Mouse (Mus musculus) heart, postnatal 0 days (tissue): ENCODE results near the gene Tmem184b.

ENCODE experiments used
- CTCF ChIP-seq: IDR thresholded peaks from 2 replicates; pipeline ENCODE4 v1.5.1; 2016; ENCODE audit warnings: antibody characterized with exemption, control low read depth, low read depth
- EP300 ChIP-seq: IDR thresholded peaks from 2 replicates; pipeline ENCODE4 v1.6.1; 2016; ENCODE audit warnings: antibody characterized with exemption, low read depth

GRCm38 (mm10) chr15:79442961-79443518 lies 39.7 kb upstream of the Tmem184b start:
- TF ChIP-seq CTCF (no peak), EP300 (no peak)
